Mouse (Mus musculus) spleen, postnatal 14 days (tissue): ENCODE measurements around the gene Gcm2.

Experiments
- DNase-seq, 2 experiments: peaks; one replicate each; pipeline ENCODE4 v3.0.0; 2021 to 2022; ENCODE audit warnings: low spot score in 2 of 2

Gene Gcm2

GRCm38 (mm10) chr13:41079859-41080258 is 31.0 kb downstream of the Gcm2 start:
- no peak for DNase-seq

- DNase-seq: peak; percentile 18 to 31
These were observed 31.4 kb downstream of the Gcm2 start, which contains the start of gene Mak for GRCm38 (mm10) chr13:41079421-41079780. TSS of gene Mak (minus strand) at chr13:41079706.

GRCm38 (mm10) chr13:41078690-41079420 is 32.0 kb downstream of the Gcm2 start:
- DNase-seq: no peak

- no peak for DNase-seq
These were observed 32.9 kb downstream of the Gcm2 start for GRCm38 (mm10) chr13:41077921-41078320.

- DNase-seq: no peak
These were observed 37.0 kb downstream of the Gcm2 start for GRCm38 (mm10) chr13:41073819-41074218.

- no peak for DNase-seq
These were observed 39.2 kb downstream of the Gcm2 start for GRCm38 (mm10) chr13:41071617-41072016.

GRCm38 (mm10) chr13:41067618-41068017 is 43.2 kb downstream of the Gcm2 start:
- DNase-seq: no peak

GRCm38 (mm10) chr13:41051965-41052364 is 58.9 kb downstream of the Gcm2 start:
- no peak for DNase-seq
